Mouse (Mus musculus): ENCODE measurements around the gene Cyp4a30b.
"Not testable (repeated sequence)": the region's sequence is repeated elsewhere in the genome, so short reads cannot be mapped to it uniquely, and the experiment has no call there.

DNA sequence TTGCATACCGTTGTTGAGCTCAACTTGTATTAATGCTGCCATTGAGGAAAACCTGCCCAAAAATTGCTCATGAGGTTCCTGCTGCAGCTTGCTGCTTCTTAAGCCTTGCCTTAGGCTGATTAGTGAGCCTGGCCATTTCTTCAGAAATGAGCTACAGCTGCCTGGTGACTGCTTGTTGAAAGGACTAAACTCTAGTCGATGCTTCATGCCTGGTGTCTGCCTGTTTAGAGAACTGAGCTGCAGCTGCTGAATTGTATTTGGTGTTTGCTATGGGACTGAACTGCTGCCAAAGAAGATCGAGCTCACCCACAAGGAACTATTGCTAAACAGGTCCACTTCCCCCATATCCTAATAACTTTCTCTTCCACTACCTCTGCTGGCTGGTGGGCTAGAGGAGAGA, 21.2 kb downstream of the Cyp4a30b start:
- TF ChIP-seq TAL1 (IDR thresholded peaks at IDR 0.05; ENCODE audit: low read length); RCOR1 (IDR thresholded peaks at IDR 0.05; ENCODE audit: low read depth, low read length); MYC (IDR thresholded peaks at IDR 0.05; ENCODE audit: low read depth, low read length); RAD21 (IDR thresholded peaks at IDR 0.05; ENCODE audit: low read depth, low read length); HCFC1 (IDR thresholded peaks at IDR 0.05; ENCODE audit: low read depth, low read length); SIN3A (IDR thresholded peaks at IDR 0.05; ENCODE audit: low read length); CTCF (IDR thresholded peaks at IDR 0.05 in 2 of 3, conservative IDR thresholded peaks at IDR 0.05 in 1 of 3; ENCODE audit: control insufficient read depth in 1 of 3, insufficient read depth in 1 of 3, low read depth in 2 of 3, low read length in 3 of 3, poor library complexity in 1 of 3, severe bottlenecking in 1 of 3); CHD2 (IDR thresholded peaks at IDR 0.05; ENCODE audit: low read length): not testable (repeated sequence)

Measured in MEL (cell line).